Mouse (Mus musculus) hindbrain, embryonic 12.5 days (tissue): ENCODE measurements around the gene Aurka. TPM values are rescaled to one million over a fixed set of nuclear protein-coding genes. Genes with fewer than 3 reads are reported as not detected.

ENCODE experiments used
- ATAC-seq: fragments of 200-750 bp; cut with Nextera tagmentation; 2 replicates; pipeline ENCODE4 v1.8.0; 2017; ENCODE audit warnings: moderate TSS enrichment; ENCODE audit not compliant: low FRiP score
- H3K27ac ChIP-seq: fragments of 300-500 bp; sonication (generic); 2 replicates; pipeline ENCODE4 v1.5.1; 2016; ENCODE audit warnings: mild to moderate bottlenecking
- H3K27me3 ChIP-seq: fragments of 300-500 bp; sonication (generic); 2 replicates; pipeline ENCODE4 v1.6.1; 2016; ENCODE audit warnings: mild to moderate bottlenecking
- H3K36me3 ChIP-seq: fragments of 300-500 bp; sonication (generic); 2 replicates; pipeline ENCODE4 v1.6.1; 2016; ENCODE audit warnings: mild to moderate bottlenecking
- H3K4me1 ChIP-seq: fragments of 300-500 bp; sonication (generic); 2 replicates; pipeline ENCODE4 v1.6.1; 2016
- H3K4me2 ChIP-seq: fragments of 300-500 bp; sonication (generic); replicated peaks from 2 replicates; pipeline ENCODE4 v1.6.1; 2016; ENCODE audit warnings: mild to moderate bottlenecking
- H3K4me3 ChIP-seq: fragments of 300-500 bp; sonication (generic); 2 replicates; pipeline ENCODE4 v1.5.1; 2016; ENCODE audit warnings: mild to moderate bottlenecking
- H3K9ac ChIP-seq: fragments of 300-500 bp; sonication (generic); 2 replicates; pipeline ENCODE4 v1.6.1; 2016; ENCODE audit warnings: mild to moderate bottlenecking, moderate library complexity
- H3K9me3 ChIP-seq: fragments of 300-500 bp; sonication (generic); replicated peaks from 2 replicates; pipeline ENCODE4 v1.6.1; 2016; ENCODE audit warnings: mild to moderate bottlenecking
- WGBS: fragments of 180-500 bp; shearing (Covaris S2); methylation state at CpG from one replicate; pipeline ENCODE4 v1.1.7; 2016; 5-methylcytosine and 5-hydroxymethylcytosine counted together
- polyA plus RNA-seq: library from polyadenylated mRNA; unstranded; fragments of >200 nt; fragmentation: Nextera tagmentation; extraction: Ambion mirVana; gene quantifications from 2 replicates; pipeline ENCODE4 v1.2.1, GENCODE M21; 2016

The Aurka gene
- 78.8 and 85.6 TPM in 2 replicates for polyA plus RNA-seq

DNA sequence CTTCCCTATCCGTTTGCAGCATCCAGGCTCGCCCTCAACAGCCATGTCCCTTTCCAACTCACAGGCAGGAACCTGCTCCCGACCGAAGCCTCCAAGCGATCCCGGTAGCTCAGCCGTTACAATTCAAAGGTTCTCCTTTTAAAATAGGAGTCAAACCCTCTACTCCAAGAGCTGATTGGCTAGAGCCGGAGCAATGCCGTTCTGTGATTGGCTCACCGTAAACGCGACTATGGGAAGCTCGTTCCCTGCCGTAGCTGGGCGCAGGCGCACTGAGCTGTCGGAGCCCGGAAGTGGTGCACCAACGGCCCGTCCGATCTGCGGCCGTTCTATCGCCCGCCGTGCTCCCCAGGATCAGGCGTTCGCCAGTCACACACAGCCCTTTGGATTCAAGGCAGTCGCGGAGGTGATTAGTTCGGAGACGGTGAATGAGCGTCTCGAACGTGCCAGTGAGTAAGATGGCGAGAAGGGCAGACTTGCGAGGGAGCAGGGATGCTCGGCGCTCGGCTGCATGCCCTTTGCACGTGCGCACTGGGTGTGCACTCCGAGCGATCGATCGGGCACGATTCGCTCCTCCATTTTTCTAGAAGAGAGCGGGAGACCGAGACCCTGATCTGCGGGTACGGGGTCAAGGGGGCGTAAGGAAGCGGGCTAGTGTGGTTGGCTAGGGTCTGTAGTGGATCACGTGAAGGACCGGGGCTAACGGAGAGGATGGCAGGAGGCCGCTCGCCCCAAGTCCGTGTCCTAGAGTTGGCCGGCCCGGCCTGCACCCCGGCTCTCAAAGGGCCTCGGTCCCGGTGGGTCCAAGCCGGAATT lies at the start of gene Aurka, which contains the start of gene Cstf1:
Gene Aurka, minus strand, starts transcription at position 125 of the 813 bp plus-strand sequence.
Gene Cstf1, plus strand, starts transcription at position 271 of the 813 bp plus-strand sequence.
- ATAC-seq = peak; percentile 98
- H3K36me3 ChIP-seq = peaks cover 36% of the 10 kb centered on the region
- peak within 1 kb of the TSS; percentile 84 for H3K9ac ChIP-seq
- H3K27me3 ChIP-seq = no peaks in the 10 kb centered on the region
- H3K4me2 ChIP-seq = peak within 1 kb of the TSS; percentile 84
- H3K9me3 ChIP-seq = no peaks in the 10 kb centered on the region
- H3K4me1 ChIP-seq = peaks cover 27% of the 10 kb centered on the region
- peak within 1 kb of the TSS; percentile 85 for H3K4me3 ChIP-seq
- peak within 1 kb of the TSS; percentile 83 for H3K27ac ChIP-seq
- under 1% methylated on average over 66 of the region's 66 CpGs for WGBS

DNA sequence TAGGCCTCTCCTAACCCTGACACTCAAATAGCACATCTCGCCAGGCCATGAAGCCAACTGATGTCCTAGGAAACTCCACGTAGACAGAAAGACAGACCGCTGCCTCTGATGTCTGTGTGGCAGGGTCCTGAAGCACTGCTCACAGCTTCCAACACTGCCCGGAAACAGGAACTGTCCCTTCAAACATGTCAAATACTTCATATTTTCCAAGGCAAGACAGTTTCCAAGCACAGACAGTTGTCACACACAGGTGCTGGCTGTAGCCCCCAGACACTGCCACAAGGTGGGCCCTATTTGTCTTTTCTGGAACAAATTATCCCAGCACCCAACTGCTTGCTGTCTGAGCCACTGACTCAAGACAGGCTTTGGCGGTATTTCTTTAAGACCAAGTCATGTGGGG lies 47.9 kb upstream of the Aurka start:
- 90% methylated on average over 5 of the region's 5 CpGs for WGBS

DNA sequence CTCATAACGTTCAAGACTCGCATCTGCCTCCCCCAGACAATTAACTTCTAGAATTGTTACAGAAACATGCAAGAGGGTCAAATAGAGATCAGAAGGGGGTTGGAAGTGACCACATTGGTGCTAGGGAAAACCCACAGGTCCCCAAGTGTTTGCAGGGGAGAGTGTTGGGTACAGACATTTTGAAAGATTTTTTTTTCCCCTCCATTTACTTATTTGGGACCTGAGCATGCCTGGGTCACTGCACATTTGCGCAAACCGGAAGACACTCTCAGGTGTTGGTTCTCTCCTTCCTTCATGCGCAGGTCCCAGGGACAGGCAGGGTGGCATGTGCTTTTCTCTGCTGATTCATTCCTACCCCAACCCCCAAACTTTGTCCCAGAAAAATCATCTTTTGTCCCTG lies 46.5 kb upstream of the Aurka start:
- H3K27me3 ChIP-seq = no peaks in the 10 kb centered on the region
- ATAC-seq = no peak
- no peak overlapping the region for H3K9ac ChIP-seq
- 90% methylated on average over 5 of the region's 5 CpGs for WGBS
- no peak overlapping the region for H3K4me2 ChIP-seq
- no peaks in the 10 kb centered on the region for H3K9me3 ChIP-seq
- no peak overlapping the region for H3K27ac ChIP-seq
- H3K4me1 ChIP-seq = peaks cover 13% of the 10 kb centered on the region
- no peak overlapping the region for H3K4me3 ChIP-seq
- no peaks in the 10 kb centered on the region for H3K36me3 ChIP-seq

More for the DNA sequence above, 47.9 kb upstream of the Aurka start:
- Histone ChIP-seq H3K36me3 (no peaks in the 10 kb centered on the region), H3K4me2 (no peak overlapping the region), H3K4me3 (no peak overlapping the region), H3K9me3 (no peaks in the 10 kb centered on the region), H3K9ac (no peak overlapping the region), H3K27me3 (no peaks in the 10 kb centered on the region), H3K4me1 (peaks cover 4% of the 10 kb centered on the region), H3K27ac (no peak overlapping the region)
- no peak for ATAC-seq

DNA sequence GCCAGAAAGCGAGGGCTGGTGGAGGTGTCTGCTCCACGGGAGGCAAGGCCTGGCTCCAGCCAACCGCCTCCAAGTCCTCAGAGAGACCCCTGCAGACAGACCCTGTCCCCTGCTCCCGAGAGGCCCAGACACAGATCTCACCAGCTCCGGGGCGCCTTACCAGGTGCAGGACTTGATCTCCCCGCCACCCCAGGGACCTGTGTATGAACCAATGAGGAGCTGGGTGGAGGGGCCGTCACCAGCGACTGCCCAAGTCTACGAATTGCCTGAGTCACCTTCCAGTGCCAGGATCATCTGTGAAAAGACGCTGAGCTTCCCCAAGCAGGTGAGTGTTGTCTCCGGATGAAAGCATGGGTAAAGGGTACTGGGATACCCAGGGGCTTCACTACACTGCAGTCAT lies 45.9 kb upstream of the Aurka start:
- Histone ChIP-seq H3K4me3 (no peak overlapping the region), H3K36me3 (no peaks in the 10 kb centered on the region), H3K27me3 (no peaks in the 10 kb centered on the region), H3K27ac (no peak overlapping the region), H3K4me2 (no peak overlapping the region), H3K9me3 (no peaks in the 10 kb centered on the region), H3K9ac (no peak overlapping the region), H3K4me1 (peaks cover 13% of the 10 kb centered on the region)
- WGBS = 63% methylated on average over 12 of the region's 12 CpGs
- ATAC-seq = no peak

DNA sequence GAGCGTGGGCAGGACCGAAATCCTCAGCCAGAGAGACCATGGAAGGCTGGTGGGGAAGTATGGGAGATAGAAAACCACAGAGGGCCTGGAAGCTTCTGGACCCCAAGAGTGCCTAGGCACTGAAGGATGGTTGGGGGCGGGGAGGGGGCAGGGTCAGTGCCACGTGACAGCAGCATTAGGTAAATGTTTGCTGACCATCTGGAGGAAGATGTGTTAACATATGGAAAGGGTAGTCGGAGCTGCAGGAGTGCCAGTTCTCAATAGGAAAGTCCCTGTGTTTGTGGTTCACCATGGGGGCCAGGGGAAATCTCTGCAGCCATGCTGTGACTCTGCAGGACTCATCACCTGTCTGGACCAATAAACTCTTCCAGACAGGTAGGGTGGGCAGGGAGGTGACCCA lies 43.6 kb upstream of the Aurka start:
- no peak for ATAC-seq
- no peak overlapping the region for H3K27ac ChIP-seq
- no peaks in the 10 kb centered on the region for H3K27me3 ChIP-seq
- peaks cover 13% of the 10 kb centered on the region for H3K4me1 ChIP-seq
- WGBS = 57% methylated on average over 5 of the region's 5 CpGs
- no peak overlapping the region for H3K9ac ChIP-seq
- no peak overlapping the region for H3K4me2 ChIP-seq
- no peaks in the 10 kb centered on the region for H3K9me3 ChIP-seq
- no peaks in the 10 kb centered on the region for H3K36me3 ChIP-seq
- no peak overlapping the region for H3K4me3 ChIP-seq

DNA sequence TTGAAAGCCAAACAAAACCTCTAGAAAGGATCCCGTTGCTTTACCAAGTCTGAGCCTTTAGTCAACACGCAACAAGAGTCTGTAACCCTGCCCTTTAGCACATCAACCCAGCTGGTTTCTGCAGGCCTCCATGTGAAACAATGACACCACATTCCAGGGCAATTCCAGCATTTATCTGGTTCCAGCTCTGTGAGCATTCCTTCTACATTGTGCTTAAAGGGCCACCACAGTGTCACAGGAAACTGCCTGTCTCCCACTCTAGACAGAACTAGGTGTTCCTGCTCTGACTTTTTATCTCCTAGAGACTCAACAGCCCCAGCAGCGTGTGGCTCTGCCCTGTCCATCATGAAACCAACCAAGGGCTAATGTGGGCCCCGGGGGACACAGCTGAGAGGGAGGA lies 42.9 kb upstream of the Aurka start:
- no peak for ATAC-seq
- WGBS = 17% methylated on average over 4 of the region's 4 CpGs
- H3K9ac ChIP-seq = no peak overlapping the region
- no peak overlapping the region for H3K4me3 ChIP-seq
- no peak overlapping the region for H3K27ac ChIP-seq
- H3K27me3 ChIP-seq = no peaks in the 10 kb centered on the region
- no peaks in the 10 kb centered on the region for H3K9me3 ChIP-seq
- peaks cover 13% of the 10 kb centered on the region for H3K4me1 ChIP-seq
- H3K4me2 ChIP-seq = no peak overlapping the region
- no peaks in the 10 kb centered on the region for H3K36me3 ChIP-seq

DNA sequence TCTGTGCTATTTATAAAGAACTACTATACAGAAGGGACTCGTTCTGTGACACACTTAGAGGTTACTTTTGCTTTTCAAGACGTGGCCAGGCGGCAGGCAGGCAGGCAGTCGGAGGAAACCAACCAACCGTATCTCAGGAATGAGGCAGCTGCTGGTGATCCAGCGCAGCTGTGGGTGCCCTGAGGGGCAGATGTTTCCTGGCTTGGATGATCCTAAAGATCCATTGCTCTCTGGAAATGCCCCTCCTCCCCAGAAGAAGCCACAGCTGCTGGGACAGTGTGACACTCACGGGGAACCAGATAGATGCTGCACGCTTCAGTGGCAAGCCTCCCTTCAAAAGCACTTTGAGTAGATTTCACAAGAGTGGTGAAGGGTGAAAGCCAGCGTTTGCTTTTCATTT lies 42.1 kb upstream of the Aurka start:
- Histone ChIP-seq H3K9ac (no peak overlapping the region), H3K36me3 (no peaks in the 10 kb centered on the region), H3K27me3 (no peaks in the 10 kb centered on the region), H3K4me1 (peaks cover 13% of the 10 kb centered on the region), H3K4me3 (no peak overlapping the region), H3K4me2 (no peak overlapping the region; the same call in 1 of the 2 replicates), H3K27ac (no peak overlapping the region), H3K9me3 (no peaks in the 10 kb centered on the region)
- ATAC-seq = peak; percentile 60; the same call in 1 of the 2 replicates
- 10% methylated on average over 9 of the region's 9 CpGs for WGBS

DNA sequence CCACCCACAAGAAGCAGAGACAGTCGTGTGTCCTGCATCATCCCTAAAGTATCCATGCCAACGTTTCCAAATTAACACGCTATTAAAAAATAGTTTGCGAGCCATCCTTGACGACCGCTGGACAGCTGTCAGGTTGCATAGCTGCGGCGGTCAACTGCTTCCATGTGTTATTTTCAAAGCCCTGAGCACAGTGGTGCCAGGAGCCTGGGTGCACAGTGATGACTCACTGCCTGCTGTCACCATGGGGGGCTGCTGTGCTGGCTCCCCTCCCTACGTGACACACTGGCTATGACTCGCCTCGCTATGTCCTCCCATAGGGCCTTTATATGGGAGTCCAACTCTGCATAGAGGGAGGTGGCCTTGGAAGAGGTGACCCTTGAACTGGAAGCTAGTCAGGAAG lies 40.8 kb upstream of the Aurka start:
- peak; percentile 35; the same call in 1 of the 2 replicates for ATAC-seq
- Histone ChIP-seq H3K4me3 (no peak overlapping the region), H3K27me3 (no peaks in the 10 kb centered on the region), H3K4me1 (peaks cover 13% of the 10 kb centered on the region), H3K36me3 (no peaks in the 10 kb centered on the region), H3K9me3 (no peaks in the 10 kb centered on the region), H3K9ac (no peak overlapping the region), H3K4me2 (no peak overlapping the region), H3K27ac (no peak overlapping the region)
- WGBS = 78% methylated on average over 11 of the region's 11 CpGs

DNA sequence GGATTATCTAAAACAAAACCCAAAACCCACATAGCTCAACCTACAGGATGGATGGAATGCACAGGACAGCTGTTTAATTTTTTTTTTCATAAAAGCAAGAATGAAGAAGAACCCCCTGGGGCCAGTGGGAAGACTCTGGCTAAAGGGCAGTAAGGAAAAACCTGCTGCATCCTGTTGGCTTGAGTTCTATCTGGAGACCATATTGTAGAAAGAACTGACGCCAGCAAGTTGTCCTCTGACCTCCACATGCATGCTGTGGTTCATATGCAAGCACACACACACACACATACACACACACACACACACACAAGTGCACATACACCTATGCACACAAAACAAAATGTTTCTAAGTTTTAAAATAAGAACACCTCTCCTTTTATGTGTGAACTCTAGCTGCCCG lies 40.4 kb upstream of the Aurka start:
- H3K27ac ChIP-seq = no peak overlapping the region
- no peaks in the 10 kb centered on the region for H3K9me3 ChIP-seq
- H3K36me3 ChIP-seq = no peaks in the 10 kb centered on the region
- no peaks in the 10 kb centered on the region for H3K27me3 ChIP-seq
- no peak overlapping the region for H3K4me3 ChIP-seq
- no peak overlapping the region for H3K4me2 ChIP-seq
- ATAC-seq = no peak
- H3K4me1 ChIP-seq = peaks cover 13% of the 10 kb centered on the region
- H3K9ac ChIP-seq = no peak overlapping the region
- 76% methylated on average over 2 of the region's 2 CpGs for WGBS

DNA sequence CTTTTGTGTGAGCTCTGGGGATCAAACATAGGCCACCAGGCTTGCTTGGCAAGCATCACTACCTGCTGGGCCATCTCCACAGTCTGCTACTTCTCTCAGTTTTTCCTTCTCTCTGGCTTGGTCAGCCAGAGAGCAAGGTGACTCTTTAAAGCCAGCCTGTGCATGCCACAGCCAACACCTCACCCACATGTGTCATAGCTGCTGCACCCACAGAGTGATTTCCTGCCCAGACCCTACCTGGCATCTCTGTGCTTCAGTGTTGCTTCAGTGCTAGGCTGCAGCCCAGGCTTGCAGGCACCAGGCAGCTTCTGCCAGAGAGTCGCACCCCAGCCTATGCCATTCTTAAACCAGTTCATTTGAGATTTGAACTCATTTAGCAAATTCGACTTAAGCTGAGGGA lies 37.2 kb upstream of the Aurka start:
- Histone ChIP-seq H3K4me2 (no peak overlapping the region), H3K9me3 (no peaks in the 10 kb centered on the region), H3K4me3 (no peak overlapping the region), H3K36me3 (no peaks in the 10 kb centered on the region), H3K27ac (no peak overlapping the region), H3K4me1 (peaks cover 2% of the 10 kb centered on the region; the same call in 1 of the 2 replicates), H3K27me3 (no peaks in the 10 kb centered on the region), H3K9ac (no peak overlapping the region)
- no peak for ATAC-seq
- WGBS = 79% methylated on average over 2 of the region's 2 CpGs

DNA sequence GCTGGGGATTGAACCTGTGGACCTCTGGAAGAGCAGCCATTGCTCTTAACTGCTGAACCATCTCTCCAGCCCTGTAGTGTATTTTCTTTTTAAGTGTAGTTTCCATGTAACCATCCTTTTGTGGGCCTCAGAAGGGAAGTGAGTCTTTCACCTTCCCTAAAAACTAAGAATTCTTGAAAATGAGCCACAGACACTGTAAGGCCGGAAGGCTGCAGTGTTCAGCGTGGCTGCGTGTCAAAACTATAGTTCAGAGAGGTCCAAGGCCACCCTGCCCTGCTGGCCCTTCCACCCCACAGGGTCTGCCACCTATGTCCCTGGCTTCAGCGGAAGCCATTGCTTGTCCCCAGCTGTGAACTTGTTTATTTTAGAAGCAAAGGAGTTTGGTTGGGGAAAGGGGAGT lies 35.8 kb upstream of the Aurka start:
- 53% methylated on average over 4 of the region's 4 CpGs for WGBS
- Histone ChIP-seq H3K4me2 (no peak overlapping the region), H3K9ac (no peak overlapping the region), H3K27ac (no peak overlapping the region), H3K4me3 (no peak overlapping the region), H3K4me1 (no peaks in the 10 kb centered on the region), H3K9me3 (no peaks in the 10 kb centered on the region), H3K36me3 (no peaks in the 10 kb centered on the region), H3K27me3 (no peaks in the 10 kb centered on the region)
- no peak for ATAC-seq

DNA sequence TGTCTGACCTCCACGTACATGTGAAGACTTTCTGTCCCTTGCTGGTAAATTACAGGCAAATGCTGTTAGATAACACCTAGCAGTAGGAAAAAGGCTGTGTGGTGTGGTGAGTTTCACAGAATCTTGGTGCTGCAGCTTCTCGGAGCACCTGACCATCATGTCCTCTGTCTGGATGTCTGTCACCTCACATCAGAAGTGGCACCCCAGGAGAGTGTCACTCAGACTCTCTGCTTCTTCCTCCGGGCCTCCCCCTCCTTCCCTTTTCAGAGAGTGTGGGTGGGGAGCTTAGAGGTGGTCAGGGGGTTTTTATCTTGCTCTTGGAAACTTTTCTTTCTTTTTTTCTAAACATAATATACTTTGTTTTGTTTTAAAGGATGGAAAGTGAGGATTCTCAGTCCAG lies 34.7 kb upstream of the Aurka start:
- Histone ChIP-seq H3K4me2 (no peak overlapping the region), H3K4me3 (no peak overlapping the region), H3K27ac (no peak overlapping the region), H3K4me1 (peaks cover 4% of the 10 kb centered on the region), H3K36me3 (no peaks in the 10 kb centered on the region), H3K9ac (no peak overlapping the region), H3K27me3 (no peaks in the 10 kb centered on the region), H3K9me3 (no peaks in the 10 kb centered on the region)
- no peak for ATAC-seq
- 58% methylated on average over 3 of the region's 3 CpGs for WGBS

DNA sequence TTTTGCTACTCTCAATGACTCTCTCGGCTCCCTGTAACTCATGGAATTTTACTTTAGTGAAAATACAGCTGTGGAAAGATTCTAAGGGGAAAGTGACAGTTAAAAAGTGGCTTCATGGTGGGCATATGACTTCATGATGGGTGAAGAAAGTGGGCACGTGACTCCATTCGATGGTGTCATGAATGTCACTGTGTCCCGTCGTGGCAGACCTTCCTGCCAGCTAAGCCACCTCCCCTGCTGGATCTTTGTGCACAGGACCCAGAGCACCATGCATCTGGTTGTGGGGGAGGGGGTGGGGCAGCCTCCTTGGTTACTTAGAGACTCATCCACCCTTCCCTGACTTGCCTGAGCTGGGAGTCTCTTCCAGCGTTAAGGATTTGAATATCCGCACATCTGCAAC lies 33.9 kb upstream of the Aurka start:
- 67% methylated on average over 7 of the region's 7 CpGs for WGBS

More for the DNA sequence above, 33.9 kb upstream of the Aurka start:
- H3K4me1 ChIP-seq = peaks cover 10% of the 10 kb centered on the region
- no peak overlapping the region for H3K27ac ChIP-seq
- no peak overlapping the region for H3K9ac ChIP-seq
- H3K4me2 ChIP-seq = no peak overlapping the region
- H3K4me3 ChIP-seq = no peak overlapping the region
- no peaks in the 10 kb centered on the region for H3K36me3 ChIP-seq
- no peak for ATAC-seq
- no peaks in the 10 kb centered on the region for H3K27me3 ChIP-seq
- H3K9me3 ChIP-seq = no peaks in the 10 kb centered on the region
